Mouse (Mus musculus): ENCODE measurements around the gene Kcna5. TPM values are rescaled to one million over a fixed set of nuclear protein-coding genes. Genes with fewer than 3 reads are reported as not detected.

The Kcna5 gene
- total and polyA plus RNA-seq, 3 experiments = not detected

- Histone ChIP-seq H3K4me1 (ENCODE audit: control insufficient read depth in 1 of 2, insufficient read depth in 2 of 2) (no peaks in the 10 kb centered on the region), H3K9ac (ENCODE audit: insufficient read depth, low read depth) (no peak overlapping the region), H3K27me3 (replicated peaks) (peaks cover 97% of the 10 kb centered on the region), H3K9me3 (replicated peaks; ENCODE audit: low read length) (no peaks in the 10 kb centered on the region), H3K36me3 (replicated peaks in 1 of 2; ENCODE audit: control insufficient read depth in 1 of 2, insufficient read depth in 1 of 2, low read length in 1 of 2) (no peaks in the 10 kb centered on the region), H3K4me2 (ENCODE audit: insufficient read depth, low read depth, poor library complexity, severe bottlenecking) (no peak overlapping the region), H3K4me3 (replicated peaks in 1 of 3; ENCODE audit: low read depth in 2 of 3, low read length in 2 of 3, poor library complexity in 1 of 3) (no peak overlapping the region), H3K27ac (ENCODE audit: insufficient read depth, low read depth) (no peak overlapping the region), H3K79me2 (replicated peaks; ENCODE audit: control insufficient read depth, extremely low read depth, insufficient read depth, poor library complexity, severe bottlenecking) (no peaks in the 10 kb centered on the region)
- DNase-seq (ENCODE audit: extremely low read depth) = no peak
- TF ChIP-seq USF1 (IDR thresholded peaks at IDR 0.05; ENCODE audit: low read depth, low read length) (no peak), UBTF (IDR thresholded peaks at IDR 0.05; ENCODE audit: low read depth, low read length) (no peak), MXI1 (IDR thresholded peaks at IDR 0.05; ENCODE audit: low read depth, low read length) (no peak), ETS1 (conservative IDR thresholded peaks at IDR 0.05; ENCODE audit: low read depth, low read length) (no peak), SIN3A (IDR thresholded peaks at IDR 0.05; ENCODE audit: low read length) (no peak), CHD2 (IDR thresholded peaks at IDR 0.05; ENCODE audit: low read length) (no peak), CHD1 (IDR thresholded peaks at IDR 0.05; ENCODE audit: low read depth, low read length) (no peak), MEF2A (IDR thresholded peaks at IDR 0.05; ENCODE audit: borderline replicate concordance, low read depth, low read length) (no peak), MAFK (IDR thresholded peaks at IDR 0.05; ENCODE audit: insufficient replicate concordance, low read length) (no peak), NRF1 (IDR thresholded peaks at IDR 0.05; ENCODE audit: low read depth, low read length) (no peak), SMC3 (IDR thresholded peaks at IDR 0.05; ENCODE audit: low read depth, low read length) (no peak)
- dilution Hi-C loops (cut with MboI; ENCODE audit: extremely low pct_ligation_motif_present, extremely low pct_unique_long_range_greater_than_20kb, low sequenced_read_pairs) = no loop called here
- in situ Hi-C loops (cut with MboI; ENCODE audit: low pct_ligation_motif_present, low pct_unique_long_range_greater_than_20kb, low sequenced_read_pairs) = no loop called here
Measured at GRCm38 (mm10) chr6:126564376-126564775, 29.2 kb upstream of the Kcna5 start.

GRCm38 (mm10) chr6:126563898-126564297 is 28.7 kb upstream of the Kcna5 start:
- Histone ChIP-seq H3K9ac (ENCODE audit: insufficient read depth, low read depth) (no peak overlapping the region), H3K27me3 (replicated peaks) (peaks cover 95% of the 10 kb centered on the region), H3K79me2 (replicated peaks; ENCODE audit: control insufficient read depth, extremely low read depth, insufficient read depth, poor library complexity, severe bottlenecking) (no peaks in the 10 kb centered on the region), H3K4me1 (ENCODE audit: control insufficient read depth in 1 of 2, insufficient read depth in 2 of 2) (no peaks in the 10 kb centered on the region), H3K9me3 (replicated peaks; ENCODE audit: low read length) (no peaks in the 10 kb centered on the region), H3K36me3 (replicated peaks in 1 of 2; ENCODE audit: control insufficient read depth in 1 of 2, insufficient read depth in 1 of 2, low read length in 1 of 2) (no peaks in the 10 kb centered on the region), H3K27ac (ENCODE audit: insufficient read depth, low read depth) (no peak overlapping the region), H3K4me3 (replicated peaks in 1 of 3; ENCODE audit: low read depth in 2 of 3, low read length in 2 of 3, poor library complexity in 1 of 3) (no peak overlapping the region), H3K4me2 (ENCODE audit: insufficient read depth, low read depth, poor library complexity, severe bottlenecking) (no peak overlapping the region)
- dilution Hi-C loops (cut with MboI; ENCODE audit: extremely low pct_ligation_motif_present, extremely low pct_unique_long_range_greater_than_20kb, low sequenced_read_pairs) = no loop called here
- no peak for TF ChIP-seq RCOR1 (conservative IDR thresholded peaks at IDR 0.05; ENCODE audit: low read depth, low read length)
- peak; percentile 67 for TF ChIP-seq RAD21 (IDR thresholded peaks at IDR 0.05; ENCODE audit: low read depth, low read length)
- peak; percentile 39 to 97 for TF ChIP-seq CTCF (conservative IDR thresholded peaks at IDR 0.05 in 1 of 2, IDR thresholded peaks at IDR 0.05 in 1 of 2; ENCODE audit: low read depth in 2 of 2, low read length in 2 of 2)
- no peak for TF ChIP-seq SIN3A (IDR thresholded peaks at IDR 0.05; ENCODE audit: low read length)
- TF ChIP-seq ELF1 (IDR thresholded peaks at IDR 0.05; ENCODE audit: low read depth, low read length) = peak; percentile 81
- peak; percentile 68 for TF ChIP-seq SMC3 (IDR thresholded peaks at IDR 0.05; ENCODE audit: low read depth, low read length)
- in situ Hi-C loops (cut with MboI; ENCODE audit: low pct_ligation_motif_present, low pct_unique_long_range_greater_than_20kb, low sequenced_read_pairs) = no loop called here
- peak; percentile 74 for DNase-seq (ENCODE audit: extremely low read depth)

Measured in CH12.LX (cell line).